Mouse (Mus musculus): ENCODE results near the gene Polr1c. TPM values are rescaled to one million over a fixed set of nuclear protein-coding genes. Genes with fewer than 3 reads are reported as not detected.

Gene Polr1c
- polyA plus RNA-seq, 1 experiment from 2014 or later: 26.2 TPM

- H3K4me1 ChIP-seq (ENCODE audit: control insufficient read depth, low read depth, low read length): peaks cover 13% of the 10 kb centered on the region
- H3K36me3 ChIP-seq (ENCODE audit: control insufficient read depth, insufficient read depth): peaks cover 35% of the 10 kb centered on the region
- ATAC-seq (ENCODE audit: low read depth): no peak
- no peak overlapping the region for H3K9ac ChIP-seq (ENCODE audit: low read depth, low read length)
- no peak overlapping the region for H3K4me3 ChIP-seq (ENCODE audit: low read depth, low read length)
- H3K9me3 ChIP-seq (replicated peaks; ENCODE audit: control insufficient read depth, low read length): no peaks in the 10 kb centered on the region
- H3K4me2 ChIP-seq (ENCODE audit: low read depth, low read length): no peak overlapping the region
- H3K27me3 ChIP-seq (ENCODE audit: control insufficient read depth, insufficient read depth, low read depth, low read length): no peaks in the 10 kb centered on the region
- H3K27ac ChIP-seq (ENCODE audit: low read length): no peak overlapping the region
Observed at GRCm38 (mm10) chr17:46206676-46207075, 41.2 kb downstream of the Polr1c start.

DNA sequence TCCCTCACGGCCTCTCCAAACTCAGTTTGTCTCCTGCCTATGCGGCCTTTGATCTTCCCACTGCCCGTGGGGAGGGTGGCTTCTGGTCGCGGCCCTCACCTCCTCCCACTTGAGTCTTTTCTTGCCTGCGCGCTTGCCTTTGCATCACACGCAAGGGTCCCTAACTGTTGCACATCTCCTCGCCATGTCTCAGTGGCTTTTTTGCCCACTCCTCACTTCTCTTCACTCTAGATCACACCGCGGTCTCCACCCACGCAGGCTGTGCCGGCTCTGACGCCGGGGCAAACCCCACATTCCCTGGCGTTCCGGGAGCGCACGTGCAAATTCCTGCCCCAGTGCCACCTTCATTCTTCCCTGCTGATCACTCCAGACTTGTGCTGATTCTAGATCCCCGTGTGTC, 44.8 kb downstream of the Polr1c start:
- Histone ChIP-seq H3K4me1 (ENCODE audit: control insufficient read depth, low read depth, low read length) (peaks cover 27% of the 10 kb centered on the region), H3K4me2 (ENCODE audit: low read depth, low read length) (peak overlapping the region; percentile 90), H3K36me3 (ENCODE audit: control insufficient read depth, insufficient read depth) (peaks cover 21% of the 10 kb centered on the region), H3K9me3 (replicated peaks; ENCODE audit: control insufficient read depth, low read length) (no peaks in the 10 kb centered on the region), H3K27ac (ENCODE audit: low read length) (peak overlapping the region; percentile 80), H3K27me3 (ENCODE audit: control insufficient read depth, insufficient read depth, low read depth, low read length) (no peaks in the 10 kb centered on the region), H3K9ac (ENCODE audit: low read depth, low read length) (peak overlapping the region; percentile 96), H3K4me3 (ENCODE audit: low read depth, low read length) (peak overlapping the region; percentile 98)
- ATAC-seq (ENCODE audit: low read depth): no peak
- under 1% methylated on average over 20 of the region's 20 CpGs for WGBS (ENCODE audit: insufficient replicate concordance)

GRCm38 (mm10) chr17:46202421-46203071, 45.3 kb downstream of the Polr1c start, which contains the start of the genes Polh and Xpo5:
TSS of gene Polh (minus strand) at chr17:46202645.
TSS of gene Xpo5 (plus strand) at chr17:46202782.
- Histone ChIP-seq H3K27ac (ENCODE audit: low read length) (peak within 1 kb of the TSS; percentile 99), H3K4me1 (ENCODE audit: control insufficient read depth, low read depth, low read length) (peaks cover 27% of the 10 kb centered on the region), H3K9me3 (replicated peaks; ENCODE audit: control insufficient read depth, low read length) (no peaks in the 10 kb centered on the region), H3K4me3 (ENCODE audit: low read depth, low read length) (peak within 1 kb of the TSS; percentile 98), H3K27me3 (ENCODE audit: control insufficient read depth, insufficient read depth, low read depth, low read length) (no peaks in the 10 kb centered on the region), H3K9ac (ENCODE audit: low read depth, low read length) (peak within 1 kb of the TSS; percentile 96), H3K4me2 (ENCODE audit: low read depth, low read length) (peak within 1 kb of the TSS; percentile 90), H3K36me3 (ENCODE audit: control insufficient read depth, insufficient read depth) (peaks cover 20% of the 10 kb centered on the region)
- ATAC-seq (ENCODE audit: low read depth): peak; percentile 96
- under 1% methylated on average over 66 of the region's 66 CpGs for WGBS (ENCODE audit: insufficient replicate concordance)

DNA sequence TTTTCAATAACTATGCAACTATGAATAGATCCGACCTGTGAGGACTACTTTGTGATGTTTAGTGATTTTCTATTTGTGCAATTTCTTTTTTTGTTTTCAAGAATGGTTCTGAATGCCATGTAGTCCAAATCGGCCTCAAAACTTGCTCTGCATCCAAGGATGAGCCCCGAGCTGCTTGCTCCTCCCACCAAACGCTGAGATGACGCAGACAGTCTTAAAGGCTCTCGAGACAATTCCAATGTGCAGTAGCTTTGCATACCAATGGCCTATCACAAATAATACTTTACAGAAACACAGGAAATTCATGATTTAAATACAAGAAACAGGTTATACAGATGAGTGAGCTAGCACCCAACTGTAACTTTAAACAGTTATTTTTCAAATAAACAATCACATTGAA, 46.7 kb downstream of the Polr1c start:
- Histone ChIP-seq H3K36me3 (ENCODE audit: control insufficient read depth, insufficient read depth) (peaks cover 25% of the 10 kb centered on the region), H3K9ac (ENCODE audit: low read depth, low read length) (peak overlapping the region; percentile 77), H3K9me3 (replicated peaks; ENCODE audit: control insufficient read depth, low read length) (no peaks in the 10 kb centered on the region), H3K4me1 (ENCODE audit: control insufficient read depth, low read depth, low read length) (peaks cover 27% of the 10 kb centered on the region), H3K4me3 (ENCODE audit: low read depth, low read length) (peak overlapping the region; percentile 98), H3K27ac (ENCODE audit: low read length) (no peak overlapping the region), H3K4me2 (ENCODE audit: low read depth, low read length) (peak overlapping the region; percentile 73), H3K27me3 (ENCODE audit: control insufficient read depth, insufficient read depth, low read depth, low read length) (no peaks in the 10 kb centered on the region)
- no peak for ATAC-seq (ENCODE audit: low read depth)
- WGBS (ENCODE audit: insufficient replicate concordance): 29% methylated on average over 6 of the region's 6 CpGs

MicroRNAs within 50 kb of the gene (microRNA counts, 519-probe panel; counts per million panel counts)
- 60.7 counts per million for microRNA mmu-miR-693-3p
- 60.7 counts per million for microRNA mmu-miR-693-5p

Small RNA genes within 50 kb of the gene (microRNA-seq; reads per million reads assigned to microRNA genes)
- 0.74 reads per million for gene Mir693

Other genes with a start within 250 kb of the Polr1c start
- gene Vegfa, start 215.7 kb downstream of the Polr1c start, polyA plus RNA-seq (2015; fragmentation: Nextera tagmentation; extraction: Ambion mirVana): 1.1 and 1.2 TPM in 2 replicates
- gene Mrps18a, start 137.1 kb downstream of the Polr1c start, polyA plus RNA-seq (2015; fragmentation: Nextera tagmentation; extraction: Ambion mirVana): 59.7 and 62.6 TPM in 2 replicates
- 1.1 TPM in 2 replicates for gene Rsph9, start 103.8 kb downstream of the Polr1c start, polyA plus RNA-seq (2015; fragmentation: Nextera tagmentation; extraction: Ambion mirVana)
- gene Mad2l1bp, start 94.5 kb downstream of the Polr1c start, polyA plus RNA-seq (2015; fragmentation: Nextera tagmentation; extraction: Ambion mirVana): 43.3 and 46.3 TPM in 2 replicates
- 38.6 and 41.4 TPM in 2 replicates for gene Gtpbp2, start 87.0 kb downstream of the Polr1c start, polyA plus RNA-seq (2015; fragmentation: Nextera tagmentation; extraction: Ambion mirVana)
- 14.4 and 15.2 TPM in 2 replicates for gene Polh, start 45.4 kb downstream of the Polr1c start, polyA plus RNA-seq (2015; fragmentation: Nextera tagmentation; extraction: Ambion mirVana)
- 13.5 and 13.7 TPM in 2 replicates for gene Xpo5, start 45.3 kb downstream of the Polr1c start, polyA plus RNA-seq (2015; fragmentation: Nextera tagmentation; extraction: Ambion mirVana)
- gene Yipf3, start within 50 bp of the Polr1c start, polyA plus RNA-seq (2015; fragmentation: Nextera tagmentation; extraction: Ambion mirVana): 50.5 and 52.5 TPM in 2 replicates
- gene Lrrc73, start 5.5 kb upstream of the Polr1c start, polyA plus RNA-seq (2015; fragmentation: Nextera tagmentation; extraction: Ambion mirVana): 0.08 TPM in 1 of 2 replicates, not detected in the other
- gene Tjap1, start 35.0 kb upstream of the Polr1c start, polyA plus RNA-seq (2015; fragmentation: Nextera tagmentation; extraction: Ambion mirVana): 8.9 and 10.9 TPM in 2 replicates
- gene Dlk2, start 49.4 kb upstream of the Polr1c start, polyA plus RNA-seq (2015; fragmentation: Nextera tagmentation; extraction: Ambion mirVana): 0.06 and 0.07 TPM in 2 replicates
- 1.7 and 2.0 TPM in 2 replicates for gene Abcc10, start 80.3 kb upstream of the Polr1c start, polyA plus RNA-seq (2015; fragmentation: Nextera tagmentation; extraction: Ambion mirVana)
- gene Zfp318, start 135.7 kb upstream of the Polr1c start, polyA plus RNA-seq (2015; fragmentation: Nextera tagmentation; extraction: Ambion mirVana): 0.78 and 1.3 TPM in 2 replicates
- not detected in 2 replicates for gene Crip3, start 180.9 kb upstream of the Polr1c start, polyA plus RNA-seq (2015; fragmentation: Nextera tagmentation; extraction: Ambion mirVana)
- 0.06 TPM in 1 of 2 replicates, not detected in the other for gene Slc22a7, start 190.4 kb upstream of the Polr1c start, polyA plus RNA-seq (2015; fragmentation: Nextera tagmentation; extraction: Ambion mirVana)
- gene Ttbk1, start 239.6 kb upstream of the Polr1c start, polyA plus RNA-seq (2015; fragmentation: Nextera tagmentation; extraction: Ambion mirVana): not detected in 2 replicates
- gene Dnph1, start 248.7 kb upstream of the Polr1c start, polyA plus RNA-seq (2015; fragmentation: Nextera tagmentation; extraction: Ambion mirVana): 12.7 and 15.6 TPM in 2 replicates